Mouse (Mus musculus) limb, embryonic 13.5 days (tissue): Measurements from ENCODE around the gene Sntb2. TPM values are rescaled to one million over a fixed set of nuclear protein-coding genes. Genes with fewer than 3 reads are reported as not detected.
"Not testable (repeated sequence)": the region's sequence is repeated elsewhere in the genome, so short reads cannot be mapped to it uniquely, and the experiment has no call there.

Experiments used
- ATAC-seq: fragments of 200-750 bp; cut with Nextera tagmentation; 2 replicates; pipeline ENCODE4 v1.8.0; 2017; ENCODE audit warnings: low read depth, moderate number of reproducible peaks, moderate TSS enrichment; ENCODE audit not compliant: low FRiP score
- H3K27ac ChIP-seq: fragments of 300-500 bp; sonication (generic); 2 replicates; pipeline ENCODE4 v1.5.1; 2015; ENCODE audit warnings: inconsistent platforms, mild to moderate bottlenecking, moderate library complexity
- H3K27me3 ChIP-seq: fragments of 300-500 bp; sonication (generic); 2 replicates; pipeline ENCODE4 v1.6.1; 2015; ENCODE audit warnings: mild to moderate bottlenecking, inconsistent platforms
- H3K36me3 ChIP-seq: fragments of 300-500 bp; sonication (generic); 2 replicates; pipeline ENCODE4 v1.6.1; 2015; ENCODE audit warnings: inconsistent platforms, mild to moderate bottlenecking, moderate library complexity
- H3K4me1 ChIP-seq: fragments of 300-500 bp; sonication (generic); 2 replicates; pipeline ENCODE4 v1.6.1; 2015; ENCODE audit warnings: inconsistent platforms
- H3K4me2 ChIP-seq: fragments of 300-500 bp; sonication (generic); replicated peaks from 2 replicates; pipeline ENCODE4 v1.6.1; 2015; ENCODE audit warnings: inconsistent platforms, mild to moderate bottlenecking, moderate library complexity
- H3K4me3 ChIP-seq: fragments of 300-500 bp; sonication (generic); 2 replicates; pipeline ENCODE4 v1.5.1; 2015; ENCODE audit warnings: moderate library complexity, mild to moderate bottlenecking, inconsistent platforms
- H3K9ac ChIP-seq: fragments of 300-500 bp; sonication (generic); 2 replicates; pipeline ENCODE4 v1.6.1; 2015; ENCODE audit warnings: mild to moderate bottlenecking, inconsistent platforms
- H3K9me3 ChIP-seq: fragments of 300-500 bp; sonication (generic); 2 replicates; pipeline ENCODE4 v1.6.1; 2016; ENCODE audit warnings: inconsistent platforms
- WGBS: fragments of 180-500 bp; shearing (Covaris S2); methylation state at CpG from one replicate; pipeline ENCODE4 v1.1.7; 2015; 5-methylcytosine and 5-hydroxymethylcytosine counted together
- polyA plus RNA-seq: library from polyadenylated mRNA; unstranded; fragments of >200 nt; fragmentation: Nextera tagmentation; extraction: Ambion mirVana; gene quantifications from 2 replicates; pipeline ENCODE4 v1.2.1, GENCODE M21; 2015

Gene Sntb2
- polyA plus RNA-seq, 1 experiment from 2014 or later = 16.4 TPM

DNA sequence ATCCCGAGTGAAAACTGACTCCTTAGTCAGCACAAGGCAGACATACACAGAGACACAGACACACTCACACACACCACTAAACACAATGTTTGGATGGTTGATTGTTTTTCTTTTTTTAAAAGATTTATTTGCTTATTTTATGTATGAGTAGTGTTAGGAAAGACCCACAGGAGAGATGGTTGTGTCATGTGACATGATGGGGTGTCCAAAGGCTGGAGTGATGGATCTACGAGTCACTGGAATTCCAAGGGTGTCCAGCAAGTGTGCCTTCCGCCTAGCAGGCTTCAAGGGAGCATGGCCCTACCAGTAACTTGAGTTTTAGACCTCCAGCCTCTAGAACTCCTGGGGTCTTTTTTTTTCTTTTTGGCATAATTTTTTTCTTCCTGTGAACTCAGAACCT lies 93.8 kb downstream of the Sntb2 start:
- ATAC-seq = no peak
- Histone ChIP-seq H3K36me3 (no peaks in the 10 kb centered on the region), H3K4me1 (peaks cover 17% of the 10 kb centered on the region), H3K27me3 (no peaks in the 10 kb centered on the region), H3K4me2 (no peak overlapping the region), H3K27ac (no peak overlapping the region), H3K9ac (no peak overlapping the region), H3K9me3 (no peaks in the 10 kb centered on the region), H3K4me3 (no peak overlapping the region)
- WGBS = 62% methylated on average over 3 of the region's 3 CpGs

DNA sequence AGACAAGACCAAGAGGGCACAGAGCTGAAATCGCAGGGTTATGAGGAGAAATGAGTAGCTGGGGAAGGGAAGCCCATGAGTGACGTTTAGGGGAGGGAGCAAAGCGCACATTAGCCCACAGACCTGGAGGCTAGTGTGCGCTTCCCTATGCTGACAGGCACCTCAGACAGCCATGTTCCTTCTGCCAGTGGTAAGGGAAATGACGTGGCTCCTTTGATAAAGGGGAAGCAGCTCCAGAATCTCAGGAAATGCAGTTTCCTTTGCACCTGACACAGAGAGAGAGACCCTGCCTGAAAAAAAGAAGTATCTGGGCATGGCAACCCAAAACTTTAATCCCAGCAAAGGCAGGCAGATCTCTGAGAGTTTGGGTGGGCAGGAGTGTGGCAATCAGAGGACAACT lies 94.5 kb downstream of the Sntb2 start:
- WGBS = 66% methylated on average over 5 of the region's 5 CpGs
- no peak overlapping the region for H3K27ac ChIP-seq
- ATAC-seq = no peak

DNA sequence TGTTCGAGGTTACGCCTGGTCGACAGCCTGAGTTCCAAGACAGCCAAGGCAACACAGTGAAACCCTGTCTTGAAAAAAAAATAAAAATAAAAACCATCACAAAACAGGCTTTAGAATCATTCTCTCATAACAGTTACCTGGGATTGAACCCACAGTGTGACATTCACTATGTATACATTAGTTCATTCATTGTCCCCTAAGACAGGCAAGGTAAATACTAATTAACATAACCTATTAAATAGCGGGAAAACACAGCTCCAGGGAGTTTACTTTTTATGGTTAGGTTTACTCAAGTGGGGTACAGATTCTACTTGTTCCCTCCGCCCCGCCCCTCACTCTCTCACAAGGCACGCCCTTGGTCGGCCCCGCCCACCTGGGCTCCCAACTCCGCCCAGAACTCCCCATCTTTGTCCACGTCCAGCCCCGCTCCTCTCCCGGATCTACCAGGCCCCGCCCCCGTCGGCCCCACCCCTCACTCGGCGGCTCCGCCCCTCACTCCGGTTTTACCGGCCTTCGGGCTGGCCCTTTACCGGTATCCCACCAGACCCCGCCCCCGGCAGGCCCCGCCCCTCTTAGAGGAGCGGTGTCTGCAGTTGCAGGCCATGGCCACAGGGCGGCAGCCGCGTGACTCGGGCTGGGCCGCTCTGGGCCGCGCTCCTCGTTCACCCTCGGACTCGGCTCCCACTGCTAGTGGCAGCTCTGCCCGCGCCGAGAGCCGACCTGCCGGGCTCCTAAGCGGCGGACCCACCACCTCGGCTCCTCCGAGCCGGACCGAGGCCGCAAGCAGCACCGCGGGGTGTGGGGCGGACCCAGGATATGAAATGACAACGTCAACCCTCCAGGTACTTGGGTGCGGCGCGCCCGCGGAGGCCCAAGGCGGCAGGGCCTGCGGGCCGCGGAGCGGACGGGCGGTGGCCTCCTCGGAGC lies 95.4 kb downstream of the Sntb2 start, which contains the start of gene Vps4a:
TSS of gene Vps4a (plus strand) at position 573 of the 927 bp plus-strand sequence.
- H3K4me3 ChIP-seq = peak within 1 kb of the TSS; percentile 99
- no peaks in the 10 kb centered on the region for H3K9me3 ChIP-seq
- peak within 1 kb of the TSS; percentile 87 for H3K4me2 ChIP-seq
- WGBS = 4% methylated on average over 65 of the region's 66 CpGs
- ATAC-seq = peak; percentile 93
- H3K27ac ChIP-seq = peak within 1 kb of the TSS; percentile 34; the same call in 1 of the 2 replicates
- peak within 1 kb of the TSS; percentile 98 for H3K9ac ChIP-seq
- no peaks in the 10 kb centered on the region for H3K27me3 ChIP-seq
- peaks cover 4% of the 10 kb centered on the region; the same call in 1 of the 2 replicates for H3K36me3 ChIP-seq
- peaks cover 17% of the 10 kb centered on the region for H3K4me1 ChIP-seq

More for the DNA sequence above, 94.5 kb downstream of the Sntb2 start:
- no peak overlapping the region for H3K4me3 ChIP-seq
- H3K4me2 ChIP-seq = no peak overlapping the region
- H3K27me3 ChIP-seq = no peaks in the 10 kb centered on the region
- H3K36me3 ChIP-seq = no peaks in the 10 kb centered on the region
- H3K4me1 ChIP-seq = peaks cover 17% of the 10 kb centered on the region
- H3K9ac ChIP-seq = no peak overlapping the region
- no peaks in the 10 kb centered on the region for H3K9me3 ChIP-seq

DNA sequence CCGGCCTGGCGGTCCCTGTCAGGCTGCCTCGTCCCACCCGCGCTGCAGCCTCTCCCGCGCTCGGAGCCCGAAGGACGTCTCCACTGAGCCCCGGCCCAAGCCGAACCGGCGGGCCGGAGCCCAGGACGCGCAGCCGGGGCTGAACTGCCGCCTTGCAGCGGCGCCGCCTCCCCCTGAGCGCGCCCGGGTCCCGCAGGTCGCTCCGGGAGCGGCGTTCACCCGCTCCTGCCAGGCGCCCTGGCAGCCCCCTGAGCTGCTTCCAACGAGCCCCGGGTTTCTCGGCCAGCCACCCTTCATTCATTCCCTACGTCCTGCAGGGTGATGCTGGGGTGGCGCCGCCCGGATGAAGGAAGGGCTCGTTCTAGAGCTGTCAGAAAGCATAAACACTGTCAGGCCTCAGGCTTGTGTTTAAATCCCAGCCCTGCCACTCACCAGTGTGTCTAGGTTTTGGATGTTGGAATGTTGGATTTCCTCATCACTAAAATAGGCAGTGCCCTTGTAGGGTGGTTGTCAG lies 96.1 kb downstream of the Sntb2 start:
- Histone ChIP-seq H3K4me3 (peak overlapping the region; percentile 99), H3K36me3 (peaks cover 8% of the 10 kb centered on the region), H3K4me1 (peaks cover 17% of the 10 kb centered on the region), H3K4me2 (peak overlapping the region; percentile 87), H3K27me3 (no peaks in the 10 kb centered on the region), H3K9ac (peak overlapping the region; percentile 98), H3K27ac (peak overlapping the region; percentile 34; the same call in 1 of the 2 replicates), H3K9me3 (no peaks in the 10 kb centered on the region)
- WGBS = under 1% methylated on average over 38 of the region's 40 CpGs
- ATAC-seq = peak; percentile 1; the same call in 1 of the 2 replicates

DNA sequence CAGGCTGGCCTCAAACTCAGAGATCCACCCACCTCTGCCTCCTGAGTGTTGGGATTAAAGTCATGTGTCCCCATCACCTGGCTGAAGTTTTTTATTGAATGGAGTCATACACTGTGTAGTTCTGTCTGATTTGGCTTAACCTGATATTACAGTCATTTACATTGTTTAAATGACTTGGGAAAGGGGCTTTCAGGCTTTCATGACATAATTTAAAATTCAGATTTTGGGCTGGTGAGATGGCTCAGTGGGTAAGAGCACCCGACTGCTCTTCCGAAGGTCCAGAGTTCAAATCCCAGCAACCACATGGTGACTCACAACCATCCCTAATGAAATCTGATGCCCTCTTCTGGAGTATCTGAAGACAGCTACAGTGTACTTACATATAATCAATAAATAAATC lies 98.1 kb downstream of the Sntb2 start:
- peaks cover 18% of the 10 kb centered on the region for H3K36me3 ChIP-seq
- not testable (repeated sequence) for H3K4me3 ChIP-seq, H3K4me2 ChIP-seq, H3K27ac ChIP-seq, H3K9ac ChIP-seq, ATAC-seq, H3K9me3 ChIP-seq, H3K27me3 ChIP-seq
- WGBS = 97% methylated on average over 2 of the region's 2 CpGs
- H3K4me1 ChIP-seq = peaks cover 17% of the 10 kb centered on the region

DNA sequence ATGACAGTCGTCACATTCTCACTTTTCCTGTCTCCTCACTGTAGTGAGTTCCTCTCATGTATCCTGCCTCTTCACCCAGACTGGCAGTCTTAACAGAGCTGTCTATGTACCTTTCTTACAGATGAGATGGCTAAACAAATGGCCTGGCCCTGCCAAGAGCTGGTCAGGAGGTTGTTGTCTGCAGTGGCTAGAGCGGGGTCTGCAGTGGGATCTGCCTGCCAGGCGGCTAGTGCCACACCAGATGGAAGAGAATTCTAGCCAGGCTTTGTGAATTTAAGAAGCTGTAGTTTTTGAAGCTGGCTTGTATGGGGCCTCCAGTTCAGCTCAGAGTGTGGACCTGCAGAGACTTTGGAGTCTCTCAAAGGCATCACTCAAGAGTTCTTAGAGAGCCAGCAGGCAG lies 100.1 kb downstream of the Sntb2 start:
- no peak for ATAC-seq
- WGBS = 81% methylated on average over 3 of the region's 3 CpGs
- H3K4me3 ChIP-seq = no peak overlapping the region
- no peaks in the 10 kb centered on the region for H3K9me3 ChIP-seq
- peaks cover 17% of the 10 kb centered on the region for H3K4me1 ChIP-seq
- H3K9ac ChIP-seq = no peak overlapping the region
- H3K4me2 ChIP-seq = no peak overlapping the region
- no peaks in the 10 kb centered on the region for H3K27me3 ChIP-seq
- no peak overlapping the region for H3K27ac ChIP-seq
- H3K36me3 ChIP-seq = peaks cover 38% of the 10 kb centered on the region

DNA sequence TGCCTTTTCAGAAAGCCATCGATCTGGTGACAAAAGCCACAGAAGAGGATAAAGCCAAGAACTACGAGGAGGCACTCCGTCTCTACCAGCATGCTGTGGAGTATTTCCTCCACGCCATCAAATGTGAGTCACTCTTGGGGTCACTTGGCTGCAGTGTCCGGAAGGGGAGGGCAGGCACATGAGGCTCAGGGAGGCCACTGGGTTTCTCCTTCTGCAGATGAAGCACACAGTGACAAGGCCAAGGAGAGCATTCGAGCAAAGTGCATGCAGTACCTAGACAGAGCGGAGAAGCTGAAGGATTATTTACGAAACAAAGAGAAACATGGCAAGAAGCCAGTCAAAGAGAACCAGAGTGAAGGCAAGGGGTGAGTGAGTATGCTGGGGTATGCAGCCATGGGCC lies 101.1 kb downstream of the Sntb2 start:
- no peak overlapping the region for H3K4me2 ChIP-seq
- 93% methylated on average over 8 of the region's 8 CpGs for WGBS
- no peak for ATAC-seq
- peaks cover 17% of the 10 kb centered on the region for H3K4me1 ChIP-seq
- no peak overlapping the region for H3K27ac ChIP-seq
- H3K9me3 ChIP-seq = no peaks in the 10 kb centered on the region
- no peak overlapping the region for H3K9ac ChIP-seq
- no peak overlapping the region for H3K4me3 ChIP-seq
- H3K36me3 ChIP-seq = peaks cover 48% of the 10 kb centered on the region
- no peaks in the 10 kb centered on the region for H3K27me3 ChIP-seq

DNA sequence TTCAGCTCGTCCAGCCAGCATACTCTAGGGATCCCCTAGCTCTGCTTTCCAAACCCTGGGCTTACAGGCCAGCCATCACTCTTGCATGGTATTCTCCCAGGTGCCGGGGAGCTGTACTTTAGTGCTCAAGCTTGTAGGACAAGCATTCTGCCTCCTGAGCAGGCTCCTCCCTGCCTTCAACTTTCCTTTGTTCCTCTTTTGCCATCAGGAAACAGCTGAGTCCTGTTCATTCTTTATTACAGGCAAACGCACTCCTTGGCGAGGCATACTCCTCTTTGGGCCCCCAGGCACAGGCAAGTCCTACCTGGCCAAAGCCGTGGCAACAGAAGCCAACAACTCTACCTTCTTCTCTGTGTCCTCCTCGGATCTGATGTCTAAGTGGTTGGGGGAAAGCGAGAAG lies 105.1 kb downstream of the Sntb2 start:
- no peaks in the 10 kb centered on the region for H3K27me3 ChIP-seq
- no peaks in the 10 kb centered on the region for H3K4me1 ChIP-seq
- H3K9ac ChIP-seq = no peak overlapping the region
- peaks cover 84% of the 10 kb centered on the region for H3K36me3 ChIP-seq
- H3K9me3 ChIP-seq = no peaks in the 10 kb centered on the region
- ATAC-seq = no peak
- H3K4me2 ChIP-seq = no peak overlapping the region
- no peak overlapping the region for H3K27ac ChIP-seq
- H3K4me3 ChIP-seq = no peak overlapping the region
- WGBS = 85% methylated on average over 7 of the region's 7 CpGs

DNA sequence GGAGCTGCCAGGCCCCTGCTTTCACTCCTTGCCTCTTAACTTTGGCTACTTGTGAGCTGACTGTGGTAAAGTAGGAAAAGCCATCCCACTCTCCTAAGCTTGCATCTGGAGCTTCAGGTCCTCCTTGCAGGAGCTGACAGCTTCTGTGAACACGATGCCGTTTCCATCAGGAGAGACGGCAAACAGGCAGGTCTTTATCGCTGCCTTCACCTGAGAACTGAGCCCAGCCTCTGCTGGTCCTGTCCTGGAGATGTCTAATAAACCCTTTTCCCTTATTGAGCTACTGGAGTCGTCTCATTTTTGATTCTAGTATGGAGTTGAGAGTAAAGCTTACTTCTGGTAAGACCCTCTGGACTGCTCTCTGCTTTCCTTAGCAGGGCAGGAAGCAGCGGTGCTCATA lies 109.9 kb downstream of the Sntb2 start:
- Histone ChIP-seq H3K4me3 (no peak overlapping the region), H3K27ac (no peak overlapping the region), H3K4me1 (peaks cover 23% of the 10 kb centered on the region), H3K9me3 (no peaks in the 10 kb centered on the region), H3K36me3 (peaks cover 82% of the 10 kb centered on the region), H3K4me2 (no peak overlapping the region), H3K27me3 (no peaks in the 10 kb centered on the region), H3K9ac (no peak overlapping the region)
- ATAC-seq = no peak
- 93% methylated on average over 6 of the region's 6 CpGs for WGBS

DNA sequence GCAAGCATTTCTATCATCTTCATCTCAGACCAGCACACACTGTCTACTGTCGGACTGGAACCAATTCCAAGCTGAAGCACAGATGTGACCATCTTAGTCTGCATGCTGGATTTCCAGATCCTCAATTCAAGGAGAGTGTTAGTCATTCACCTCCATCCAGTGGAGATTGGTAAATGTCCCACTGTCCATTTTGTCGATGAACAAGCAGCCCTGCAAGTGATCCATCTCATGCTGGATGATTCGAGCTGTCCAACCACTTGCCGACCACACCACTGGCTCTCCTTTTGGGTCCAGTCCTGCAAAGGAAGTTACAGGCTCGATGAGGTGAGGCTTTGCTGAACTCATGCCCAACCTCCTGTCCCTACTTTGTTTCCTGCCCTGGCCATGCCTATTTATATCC lies 111.4 kb downstream of the Sntb2 start:
- 88% methylated on average over 5 of the region's 5 CpGs for WGBS
- peak overlapping the region; percentile 90; the same call in 1 of the 2 replicates for H3K9ac ChIP-seq
- peaks cover 82% of the 10 kb centered on the region for H3K36me3 ChIP-seq
- no peaks in the 10 kb centered on the region for H3K9me3 ChIP-seq
- H3K27me3 ChIP-seq = no peaks in the 10 kb centered on the region
- H3K4me2 ChIP-seq = peak overlapping the region; percentile 79
- no peak for ATAC-seq
- peak overlapping the region; percentile 82; the same call in 1 of the 2 replicates for H3K4me3 ChIP-seq
- H3K27ac ChIP-seq = no peak overlapping the region
- H3K4me1 ChIP-seq = peaks cover 23% of the 10 kb centered on the region

DNA sequence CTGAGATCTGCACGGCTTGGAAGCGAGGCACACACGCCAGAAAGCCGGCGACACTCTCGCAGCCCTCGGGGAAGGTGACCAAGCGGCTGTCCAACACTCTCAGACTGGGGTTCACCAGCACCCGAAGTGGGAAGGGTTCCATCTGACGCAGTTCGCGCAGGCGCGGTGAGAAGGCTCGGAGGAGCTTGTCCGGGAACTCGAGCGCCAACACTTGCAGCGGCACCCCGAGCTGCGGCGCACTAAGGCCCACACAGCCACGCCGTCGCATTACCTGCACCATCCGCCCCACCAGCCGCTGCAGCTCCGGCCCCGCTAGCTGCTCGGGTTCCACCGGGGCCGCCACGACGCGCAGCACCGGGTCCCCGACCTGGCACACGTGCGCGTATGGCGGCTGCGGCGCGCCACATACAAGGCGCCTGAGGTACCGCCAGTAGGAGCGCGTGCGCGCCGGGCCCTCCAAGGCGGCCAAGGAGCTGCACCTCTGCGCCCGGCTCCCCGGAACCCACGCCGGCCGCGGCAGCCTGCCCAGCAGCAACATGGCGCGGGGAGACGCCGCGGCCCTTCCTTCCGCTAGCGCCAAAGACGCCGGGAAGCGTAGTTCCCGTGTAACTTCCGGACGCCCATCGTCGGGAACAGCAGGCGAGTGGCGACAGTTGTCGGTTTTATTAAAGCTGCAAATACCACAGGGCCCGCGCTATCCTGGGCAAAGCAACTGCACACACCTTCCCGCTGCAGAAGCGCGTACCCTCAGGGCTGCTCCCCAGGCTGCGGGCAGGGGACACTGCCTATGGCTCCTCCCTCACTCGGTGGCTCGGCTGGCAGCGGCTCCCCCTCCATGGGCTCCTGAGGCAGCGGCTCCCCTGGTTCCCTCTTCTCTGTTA lies 112.8 kb downstream of the Sntb2 start, which contains the start of gene Pdf:
TSS of gene Pdf (minus strand) at position 554 of the 881 bp plus-strand sequence.
- WGBS = under 1% methylated on average over 87 of the region's 87 CpGs
- peak within 1 kb of the TSS; percentile 79 for H3K4me2 ChIP-seq
- H3K27ac ChIP-seq = peak within 1 kb of the TSS; percentile 92
- H3K9ac ChIP-seq = peak within 1 kb of the TSS; percentile 90
- ATAC-seq = peak; percentile 85
- peak within 1 kb of the TSS; percentile 82 for H3K4me3 ChIP-seq
- no peaks in the 10 kb centered on the region for H3K9me3 ChIP-seq
- H3K27me3 ChIP-seq = no peaks in the 10 kb centered on the region
- H3K4me1 ChIP-seq = peaks cover 23% of the 10 kb centered on the region
- H3K36me3 ChIP-seq = peaks cover 82% of the 10 kb centered on the region
